Comparison of ENCODE assay signal across 10 mouse cellular contexts in the genomic region with DNA sequence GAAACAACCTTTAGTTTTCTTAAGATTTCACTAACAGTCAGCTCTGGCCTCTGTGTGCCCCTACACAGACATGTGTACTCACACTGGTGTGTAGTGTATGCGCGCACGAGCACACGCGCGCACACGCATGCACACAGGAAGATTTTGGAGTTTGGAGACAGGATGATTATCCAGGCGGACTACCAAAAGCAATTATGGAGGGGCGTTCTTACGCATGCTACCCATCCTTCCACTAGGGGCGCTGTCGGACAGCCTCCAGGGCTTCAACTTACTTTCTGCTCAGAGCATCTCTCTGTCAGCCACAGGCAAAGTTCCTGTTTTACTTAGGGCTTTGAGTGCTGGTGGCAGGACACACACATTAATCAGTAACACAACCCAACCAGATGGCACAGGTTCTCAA. TPM values are rescaled to one million over a fixed set of nuclear protein-coding genes. Genes with fewer than 3 reads are reported as not detected.
DNase-seq lines count a peak whose midpoint lies in the region; ATAC-seq and TF ChIP-seq lines count a peak whose summit lies in the region.
"Had no signal": no experiment of that assay in that cellular context is flagged by ENCODE, and none has a peak within 500 bp of the region (broad histone marks: within the 10 kb centered on the region; RNA-seq: fewer than 3 reads in every experiment).

No protein-coding gene starts in this region.

- no peaks in the 10 kb centered on the region for H3K9me3 ChIP-seq in midbrain, embryonic 10.5 days (replicated peaks)
- H3K9me3 ChIP-seq in stomach, postnatal 0 days (ENCODE audit: control insufficient read depth, low read length): no peaks in the 10 kb centered on the region
- H3K9me3 ChIP-seq: neural tube, embryonic 12.5 days had no signal

- intact Hi-C loops in left cerebral cortex, postnatal 10 days (cut with DNase I): no loop called here

- H3K9ac ChIP-seq in stomach, postnatal 0 days (ENCODE audit: low read length): no peak overlapping the region
- H3K9ac ChIP-seq: neural tube, embryonic 12.5 days had no signal

- no peak overlapping the region for H3K4me3 ChIP-seq in embryonic fibroblast, embryonic 13.5 days (ENCODE audit: insufficient read depth, low read length)
- no peak overlapping the region for H3K4me3 ChIP-seq in midbrain, embryonic 10.5 days
- no peak overlapping the region for H3K4me3 ChIP-seq in stomach, postnatal 0 days (ENCODE audit: low read depth, low read length)
- H3K4me3 ChIP-seq: erythroblast, embryonic 14.5 days; neural tube, embryonic 12.5 days had no signal

- H3K4me1 ChIP-seq in embryonic fibroblast, embryonic 13.5 days (ENCODE audit: control insufficient read depth, insufficient read depth, low read length): no peaks in the 10 kb centered on the region
- H3K4me1 ChIP-seq in midbrain, embryonic 10.5 days: no peaks in the 10 kb centered on the region
- no peaks in the 10 kb centered on the region for H3K4me1 ChIP-seq in stomach, postnatal 0 days (replicated peaks; ENCODE audit: control insufficient read depth, insufficient read depth)
- H3K4me1 ChIP-seq: neural tube, embryonic 12.5 days had no signal

- TF ChIP-seq CTCF in embryonic fibroblast, embryonic 13.5 days (IDR thresholded peaks at IDR 0.05; ENCODE audit: borderline replicate concordance, insufficient read depth, low read length): peak; percentile 48; the same call in 1 of the 2 replicates
- peak; percentile 91 for TF ChIP-seq CTCF in stomach, postnatal 0 days (IDR thresholded peaks at IDR 0.05; ENCODE audit: low read depth)

- no peak for TF ChIP-seq EP300 in stomach, postnatal 0 days (optimal IDR thresholded peaks at IDR 0.05)

- no peaks in the 10 kb centered on the region for H3K36me3 ChIP-seq in midbrain, embryonic 10.5 days
- no peaks in the 10 kb centered on the region for H3K36me3 ChIP-seq in stomach, postnatal 0 days (ENCODE audit: control insufficient read depth, insufficient read depth, low read length)
- H3K36me3 ChIP-seq: neural tube, embryonic 12.5 days had no signal

- no peak overlapping the region for H3K27ac ChIP-seq in embryonic fibroblast, embryonic 13.5 days (ENCODE audit: insufficient read depth, low read length)
- H3K27ac ChIP-seq in midbrain, embryonic 10.5 days (replicated peaks): no peak overlapping the region
- H3K27ac ChIP-seq in stomach, postnatal 0 days (replicated peaks): no peak overlapping the region
- H3K27ac ChIP-seq: neural tube, embryonic 12.5 days had no signal

- peak; percentile 49 for DNase-seq in ovary, postnatal 14 days (ENCODE audit: low spot score)
- DNase-seq in ovary, adult 18-20 months (ENCODE audit: low spot score): no peak
- peak; percentile 50 for DNase-seq in brain, adult 2 months (ENCODE audit: low read depth, low spot score)
- peak; percentile 18 to 76 for DNase-seq in left cerebral cortex, postnatal 10 days (ENCODE audit: extremely low spot score in 1 of 2, low spot score in 2 of 2)
- peak; percentile 69 for DNase-seq in midbrain, embryonic 10.5 days (ENCODE audit: low spot score)
- DNase-seq in stomach, postnatal 0 days (ENCODE audit: low spot score): peak; percentile 56

- 43% methylated on average over 12 of the region's 12 CpGs for WGBS in midbrain, embryonic 10.5 days
- 48% methylated on average over 12 of the region's 12 CpGs for WGBS in stomach, postnatal 0 days

- ATAC-seq in hematopoietic stem cell, adult 5-6 weeks (replicated peaks in 1 of 2; ENCODE audit: insufficient read depth in 1 of 2, low FRiP score in 2 of 2, low TSS enrichment in 1 of 2, low read depth in 1 of 2, poor library complexity in 2 of 2, severe bottlenecking in 2 of 2): peak; percentile 72 to 77
- no peak for ATAC-seq in stomach, postnatal 0 days (ENCODE audit: low FRiP score, low TSS enrichment)

- no peak for TF ChIP-seq POLR2A in embryonic fibroblast, embryonic 13.5 days (IDR thresholded peaks at IDR 0.05; ENCODE audit: low read depth, low read length)

- H3K4me2 ChIP-seq in stomach, postnatal 0 days (replicated peaks; ENCODE audit: low read depth): no peak overlapping the region
- H3K4me2 ChIP-seq: neural tube, embryonic 12.5 days had no signal

- no peaks in the 10 kb centered on the region for H3K27me3 ChIP-seq in midbrain, embryonic 10.5 days (ENCODE audit: low read depth, poor library complexity, severe bottlenecking)
- H3K27me3 ChIP-seq in stomach, postnatal 0 days (ENCODE audit: control insufficient read depth, insufficient read depth, low read length): no peaks in the 10 kb centered on the region
- H3K27me3 ChIP-seq: neural tube, embryonic 12.5 days had no signal

RNA-seq across cellular contexts. Expression of a gene that starts 57.6 kb away (rescaled TPM):
- 18.9 and 19.0 TPM in 2 replicates for polyA plus RNA-seq in embryonic fibroblast, embryonic 13.5 days (2011; ENCODE audit: insufficient read length, low read depth, missing spikeins)
- 64.8 and 86.1 TPM in 2 replicates for total RNA-seq in hematopoietic stem cell, adult 5-6 weeks (2017)
- total RNA-seq in left cerebral cortex, postnatal 10 days (2021): 100 to 1,000 TPM; 128 to 158 TPM
- polyA plus RNA-seq in midbrain, embryonic 10.5 days (2016; fragmentation: Nextera tagmentation; extraction: Ambion mirVana): 17.2 and 17.5 TPM in 2 replicates
- 21.5 and 23.1 TPM in 2 replicates for polyA plus RNA-seq in stomach, postnatal 0 days (2015; fragmentation: Nextera tagmentation; extraction: Ambion mirVana)
